Mouse (Mus musculus) lung, adult 2 months (tissue): ENCODE measurements around the gene Hcfc2.

ENCODE experiments used
- CTCF ChIP-seq: fragments of 200-500 bp; IDR thresholded peaks from 2 replicates; pipeline ENCODE4 v1.5.1; 2011; ENCODE audit warnings: mild to moderate bottlenecking, low read length, control low read depth; ENCODE audit not compliant: insufficient read depth
- POLR2A ChIP-seq: fragments of 200-500 bp; IDR thresholded peaks from 2 replicates; pipeline ENCODE4 v1.6.1; 2011; ENCODE audit warnings: low read depth, mild to moderate bottlenecking, control low read depth, low read length, borderline replicate concordance; ENCODE audit errors: extremely low read depth

DNA sequence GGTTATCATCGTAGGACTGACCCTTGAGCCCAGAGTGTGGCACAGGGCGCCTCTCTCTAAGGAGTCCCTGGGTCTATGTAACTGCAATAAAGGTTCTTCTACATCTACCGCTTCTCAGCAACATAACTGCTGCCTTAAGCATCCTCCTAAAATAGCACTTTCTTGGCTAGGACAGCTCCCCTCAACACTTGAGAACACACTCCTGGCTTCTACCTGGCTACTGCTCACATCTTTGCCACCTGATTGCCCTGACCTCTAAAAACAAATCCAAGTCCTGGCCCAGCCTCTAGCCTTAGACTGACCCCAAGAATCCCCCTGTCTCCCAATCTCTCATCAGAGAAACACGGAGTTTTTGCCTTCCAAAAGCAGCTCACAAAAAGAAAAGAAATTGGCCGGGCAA lies 78.9 kb downstream of the Hcfc2 start:
- no peak for TF ChIP-seq CTCF
- TF ChIP-seq POLR2A = no peak
